Mouse (Mus musculus): ENCODE data around the gene Hist1h2bf.
"Not testable (repeated sequence)": the region's sequence is repeated elsewhere in the genome, so short reads cannot be mapped to it uniquely, and the experiment has no call there.

Hist1h2bf gene

GRCm38 (mm10) chr13:23542225-23542980, 31.6 kb downstream of the Hist1h2bf start:
- not testable (repeated sequence) for DNase-seq

- no peak for DNase-seq
Observed at GRCm38 (mm10) chr13:23541497-23541896, 32.5 kb downstream of the Hist1h2bf start.

GRCm38 (mm10) chr13:23539821-23540220, 34.2 kb downstream of the Hist1h2bf start:
- DNase-seq, result not testable (repeated sequence)

- no peak for DNase-seq
Observed at GRCm38 (mm10) chr13:23538249-23538648, 35.7 kb downstream of the Hist1h2bf start.

- DNase-seq, result no peak
Observed at GRCm38 (mm10) chr13:23537006-23537710, 36.8 kb downstream of the Hist1h2bf start.

- DNase-seq, result no peak
Observed at GRCm38 (mm10) chr13:23536076-23536822, 37.7 kb downstream of the Hist1h2bf start.

GRCm38 (mm10) chr13:23535137-23536075, 38.6 kb downstream of the Hist1h2bf start, which contains the start of gene Hist1h3g:
Hist1h3g (plus strand) TSS chr13:23535422.
- DNase-seq, result peak; percentile 98

- no peak for DNase-seq
Observed at GRCm38 (mm10) chr13:23534368-23535131, 39.4 kb downstream of the Hist1h2bf start.

- peak; percentile 94 for DNase-seq
Observed at GRCm38 (mm10) chr13:23533560-23534367, 40.2 kb downstream of the Hist1h2bf start, which contains the start of gene Hist1h2af. Hist1h2af (plus strand) TSS chr13:23533906.

- DNase-seq, result no peak
Observed at GRCm38 (mm10) chr13:23532262-23533075, 41.5 kb downstream of the Hist1h2bf start.

GRCm38 (mm10) chr13:23530901-23531875, 42.8 kb downstream of the Hist1h2bf start, which contains the start of gene Hist1h4h:
Hist1h4h (plus strand) TSS chr13:23531050.
- peak; percentile 99 for DNase-seq

GRCm38 (mm10) chr13:23530181-23530900, 43.7 kb downstream of the Hist1h2bf start:
- DNase-seq, result peak; percentile 77

GRCm38 (mm10) chr13:23529480-23530165, 44.4 kb downstream of the Hist1h2bf start:
- no peak for DNase-seq

- no peak for DNase-seq
Observed at GRCm38 (mm10) chr13:23529005-23529404, 45.0 kb downstream of the Hist1h2bf start.

- peak; percentile 96 for DNase-seq
Observed at GRCm38 (mm10) chr13:23526312-23526711, 47.7 kb downstream of the Hist1h2bf start.

- no peak for DNase-seq
Observed at GRCm38 (mm10) chr13:23525901-23526300, 48.1 kb downstream of the Hist1h2bf start.

- peak; percentile 87 for DNase-seq
Observed at GRCm38 (mm10) chr13:23524654-23525053, 49.3 kb downstream of the Hist1h2bf start.
